Mouse (Mus musculus) ES-Bruce4 (cell line): ENCODE results near the gene Pon2. TPM values are rescaled to one million over a fixed set of nuclear protein-coding genes. Genes with fewer than 3 reads are reported as not detected.
"Not testable (repeated sequence)": the region's sequence is repeated elsewhere in the genome, so short reads cannot be mapped to it uniquely, and the experiment has no call there.

Source experiments
- H3K27ac ChIP-seq: 2 replicates; pipeline ENCODE4 v1.5.1; 2012; ENCODE audit warnings: low read length, inconsistent platforms; ENCODE audit not compliant: insufficient read depth
- H3K27me3 ChIP-seq: 2 replicates; pipeline ENCODE4 v1.6.1; 2012; ENCODE audit warnings: mild to moderate bottlenecking, low read length, inconsistent platforms; ENCODE audit not compliant: control insufficient read depth, poor library complexity, insufficient read depth, severe bottlenecking
- H3K36me3 ChIP-seq: 2 replicates; pipeline ENCODE4 v1.6.1; 2012; ENCODE audit warnings: inconsistent platforms, mild to moderate bottlenecking, low read length, moderate library complexity; ENCODE audit not compliant: control insufficient read depth, poor library complexity, insufficient read depth, severe bottlenecking
- H3K4me1 ChIP-seq: one replicate; pipeline ENCODE4 v1.8.1; 2011; ENCODE audit warnings: low read length; ENCODE audit not compliant: control insufficient read depth, insufficient read depth
- H3K4me3 ChIP-seq: 2 replicates; pipeline ENCODE4 v1.5.1; 2011; ENCODE audit warnings: low read depth, mild to moderate bottlenecking, low read length
- H3K9ac ChIP-seq: 2 replicates; pipeline ENCODE4 v1.6.1; 2012; ENCODE audit warnings: low read depth, mild to moderate bottlenecking, inconsistent platforms; ENCODE audit not compliant: poor library complexity, severe bottlenecking
- H3K9me3 ChIP-seq: replicated peaks from 2 replicates; pipeline ENCODE4 v1.6.1; 2012; ENCODE audit warnings: mild to moderate bottlenecking, low read length, inconsistent platforms; ENCODE audit not compliant: control insufficient read depth, poor library complexity, insufficient read depth, severe bottlenecking
- CTCF ChIP-seq: IDR thresholded peaks from one replicate; pipeline ENCODE4 v1.8.1; 2011; ENCODE audit warnings: low read depth, low read length
- EP300 ChIP-seq: IDR thresholded peaks from 2 replicates; pipeline ENCODE4 v1.6.1; 2011; ENCODE audit warnings: low read depth, low read length; ENCODE audit not compliant: insufficient read depth
- POLR2A ChIP-seq: IDR thresholded peaks from one replicate; pipeline ENCODE4 v1.8.1; 2011; ENCODE audit warnings: low read length; ENCODE audit not compliant: insufficient read depth
- polyA plus RNA-seq: library from polyadenylated mRNA; stranded (reverse); fragments of >200 nt; gene quantifications from 2 replicates; pipeline ENCODE4 v1.2.4, GENCODE M21; 2011; ENCODE audit warnings: low read depth; ENCODE audit not compliant: missing spikeins, insufficient read depth, insufficient read length

Pon2 gene
- polyA plus RNA-seq, 1 experiment: 6.5 TPM

DNA sequence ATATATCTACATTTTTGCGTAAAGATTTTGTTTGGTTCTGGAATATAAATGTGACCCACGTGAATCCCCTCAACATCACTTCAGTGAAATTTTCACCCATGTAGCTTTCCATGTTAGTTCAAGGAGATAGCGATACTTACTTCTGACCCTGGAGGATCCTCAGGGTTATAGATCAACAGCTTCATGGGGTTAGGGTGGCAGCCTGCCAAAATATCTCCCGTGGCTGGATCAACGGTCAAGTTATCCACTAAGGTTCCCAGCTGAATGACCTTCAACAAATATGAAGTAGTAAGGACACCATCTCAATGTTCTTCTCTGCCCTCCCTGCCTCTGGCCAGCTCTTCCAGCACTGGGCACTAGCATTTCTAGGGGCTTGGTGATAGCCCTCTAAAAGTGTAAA lies 68.0 kb downstream of the Pon2 start:
- Histone ChIP-seq H3K27me3 (no peaks in the 10 kb centered on the region), H3K9ac (no peak overlapping the region), H3K4me3 (no peak overlapping the region), H3K4me1 (no peaks in the 10 kb centered on the region), H3K36me3 (no peaks in the 10 kb centered on the region), H3K27ac (no peak overlapping the region), H3K9me3 (no peaks in the 10 kb centered on the region)
- TF ChIP-seq POLR2A (no peak), CTCF (no peak), EP300 (no peak)

DNA sequence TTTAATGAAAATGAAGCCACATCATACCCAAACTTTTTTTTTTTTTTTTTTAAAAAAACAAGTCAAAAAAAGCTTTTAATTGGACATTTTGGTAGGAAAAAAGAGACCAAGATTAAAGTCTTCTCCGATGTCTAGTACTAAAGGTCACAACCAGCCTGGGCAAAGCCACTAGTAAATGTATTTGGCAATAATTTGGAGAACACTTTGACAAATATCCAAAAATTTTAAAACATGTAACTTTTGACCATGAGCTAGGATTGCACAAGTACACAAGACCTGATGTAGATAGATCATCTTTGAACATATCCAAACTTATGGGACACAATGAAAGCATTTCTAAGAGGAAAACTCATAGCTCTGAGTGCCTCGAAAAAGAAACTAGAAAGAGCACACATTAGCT lies 74.7 kb downstream of the Pon2 start:
- H3K4me3 ChIP-seq, H3K9ac ChIP-seq, H3K36me3 ChIP-seq, H3K9me3 ChIP-seq, H3K27ac ChIP-seq, H3K27me3 ChIP-seq, H3K4me1 ChIP-seq: not testable (repeated sequence)

DNA sequence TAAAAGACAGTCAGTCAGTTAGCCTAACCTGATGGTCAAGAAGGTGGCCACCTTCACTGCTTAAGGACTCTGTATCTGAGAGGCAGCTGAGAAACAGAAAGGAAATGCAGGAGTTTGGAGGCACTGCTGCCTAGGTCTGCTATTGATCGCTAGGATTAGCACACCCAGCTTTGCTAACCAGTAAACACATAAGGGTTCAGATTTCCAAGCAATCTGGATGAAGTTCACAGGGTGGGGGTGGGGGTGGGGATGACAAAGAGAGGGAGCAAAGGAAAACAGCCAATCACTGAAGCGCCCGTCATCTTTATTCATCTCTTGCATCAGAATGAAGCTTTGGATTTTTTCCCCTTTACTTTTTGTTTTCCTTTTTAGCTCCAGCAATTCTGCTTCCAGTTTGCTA lies 76.2 kb downstream of the Pon2 start:
- TF ChIP-seq EP300: no peak
- no peak for TF ChIP-seq CTCF
- TF ChIP-seq POLR2A: no peak
- Histone ChIP-seq H3K27me3 (no peaks in the 10 kb centered on the region), H3K27ac (no peak overlapping the region), H3K4me1 (no peaks in the 10 kb centered on the region), H3K9me3 (no peaks in the 10 kb centered on the region), H3K4me3 (no peak overlapping the region), H3K36me3 (no peaks in the 10 kb centered on the region), H3K9ac (no peak overlapping the region)

GRCm38 (mm10) chr6:5218190-5218589 lies 80.1 kb downstream of the Pon2 start:
- Histone ChIP-seq H3K4me1 (no peaks in the 10 kb centered on the region), H3K9me3 (peaks cover 5% of the 10 kb centered on the region), H3K27me3 (no peaks in the 10 kb centered on the region), H3K36me3 (no peaks in the 10 kb centered on the region), H3K4me3 (no peak overlapping the region), H3K9ac (no peak overlapping the region), H3K27ac (no peak overlapping the region)
- TF ChIP-seq POLR2A: no peak
- TF ChIP-seq EP300: no peak
- TF ChIP-seq CTCF: no peak

Other genes with a start within 250 kb of the Pon2 start
- not detected in 2 replicates for gene Pon1, start 104.5 kb downstream of the Pon2 start, polyA plus RNA-seq
- 0.47 and 1.8 TPM in 2 replicates for gene Pon3, start 42.2 kb downstream of the Pon2 start, polyA plus RNA-seq
- gene Asb4, start 84.9 kb upstream of the Pon2 start, polyA plus RNA-seq: 1.2 and 1.3 TPM in 2 replicates
- 8.9 and 13.1 TPM in 2 replicates for gene Pdk4, start 197.9 kb upstream of the Pon2 start, polyA plus RNA-seq